Mouse (Mus musculus) embryonic facial prominence, embryonic 10.5 days (tissue): ENCODE results near the gene Etfdh. TPM values are rescaled to one million over a fixed set of nuclear protein-coding genes. Genes with fewer than 3 reads are reported as not detected.
A peak's percentile ranks its signal among the peaks of the same experiment; 100 is the strongest.

Experiments used
- DNase-seq: peaks from one replicate; pipeline ENCODE4 v3.0.0-alpha.2; 2017; ENCODE audit warnings: low spot score
- H3K27ac ChIP-seq: fragments of 300-500 bp; sonication (generic); replicated peaks from 2 replicates; pipeline ENCODE4 v1.5.1; 2016; ENCODE audit warnings: mild to moderate bottlenecking
- H3K27me3 ChIP-seq: fragments of 300-500 bp; sonication (generic); replicated peaks from 2 replicates; pipeline ENCODE4 v1.6.1; 2016; ENCODE audit warnings: low read depth, mild to moderate bottlenecking; ENCODE audit not compliant: poor library complexity, severe bottlenecking
- H3K36me3 ChIP-seq: fragments of 300-500 bp; sonication (generic); replicated peaks from 2 replicates; pipeline ENCODE4 v1.6.1; 2016; ENCODE audit warnings: mild to moderate bottlenecking, moderate library complexity
- H3K4me1 ChIP-seq: fragments of 300-500 bp; sonication (generic); 2 replicates; pipeline ENCODE4 v1.6.1; 2016
- H3K4me3 ChIP-seq: fragments of 300-500 bp; sonication (generic); 2 replicates; pipeline ENCODE4 v1.5.1; 2016; ENCODE audit warnings: mild to moderate bottlenecking, moderate library complexity
- H3K9me3 ChIP-seq: fragments of 300-500 bp; sonication (generic); 2 replicates; pipeline ENCODE4 v1.6.1; 2016; ENCODE audit warnings: mild to moderate bottlenecking
- WGBS: fragments of 180-500 bp; shearing (Covaris S2); methylation state at CpG from one replicate; pipeline ENCODE4 v1.1.7; 2016; 5-methylcytosine and 5-hydroxymethylcytosine counted together
- polyA plus RNA-seq: library from polyadenylated mRNA; unstranded; fragments of >200 nt; fragmentation: Nextera tagmentation; extraction: Ambion mirVana; gene quantifications from 2 replicates; pipeline ENCODE4 v1.2.1, GENCODE M21; 2016

Etfdh gene
- 45.3 and 48.4 TPM in 2 replicates for polyA plus RNA-seq

DNA sequence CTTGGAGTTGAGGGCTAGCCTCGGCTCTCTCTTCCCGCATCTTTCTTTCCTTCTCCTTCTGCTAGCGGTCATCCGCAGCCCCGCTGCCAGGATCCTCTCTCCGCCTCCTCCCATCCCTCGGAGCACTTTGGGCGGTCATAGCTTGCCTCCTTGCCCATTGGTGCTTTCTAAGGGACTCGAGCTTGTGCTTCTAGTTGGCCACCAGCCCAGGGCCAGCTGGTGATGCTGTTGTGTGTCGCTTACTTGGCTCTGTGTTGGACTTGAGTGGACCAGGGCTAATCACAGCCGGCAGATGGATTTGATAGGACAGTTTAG, at the start of gene Etfdh:
Gene Etfdh (minus strand): TSS at position 85 of the 315 bp plus-strand sequence.
- Histone ChIP-seq H3K27ac (peak within 1 kb of the TSS; percentile 93), H3K36me3 (peaks cover 32% of the 10 kb centered on the region), H3K27me3 (no peaks in the 10 kb centered on the region), H3K9me3 (peaks cover 14% of the 10 kb centered on the region; the same call in 1 of the 2 replicates), H3K4me3 (peak within 1 kb of the TSS; percentile 83), H3K4me1 (peaks cover 23% of the 10 kb centered on the region)
- DNase-seq, result peak; percentile 74
- WGBS, result 2% methylated on average over 11 of the region's 11 CpGs

GRCm38 (mm10) chr3:79676411-79676810, 47.1 kb upstream of the Etfdh start:
- 89% methylated on average over 3 of the region's 3 CpGs for WGBS
- no peak for DNase-seq
- H3K9me3 ChIP-seq, result no peaks in the 10 kb centered on the region
- H3K27me3 ChIP-seq, result no peaks in the 10 kb centered on the region
- H3K4me1 ChIP-seq, result peaks cover 6% of the 10 kb centered on the region; the same call in 1 of the 2 replicates
- H3K4me3 ChIP-seq, result no peak overlapping the region
- no peak overlapping the region for H3K27ac ChIP-seq
- no peaks in the 10 kb centered on the region for H3K36me3 ChIP-seq

GRCm38 (mm10) chr3:79674641-79675040, 45.3 kb upstream of the Etfdh start:
- Histone ChIP-seq H3K27ac (no peak overlapping the region), H3K9me3 (no peaks in the 10 kb centered on the region), H3K36me3 (no peaks in the 10 kb centered on the region), H3K27me3 (no peaks in the 10 kb centered on the region), H3K4me3 (no peak overlapping the region), H3K4me1 (peaks cover 6% of the 10 kb centered on the region; the same call in 1 of the 2 replicates)
- DNase-seq, result no peak
- 89% methylated on average over 5 of the region's 5 CpGs for WGBS

DNA sequence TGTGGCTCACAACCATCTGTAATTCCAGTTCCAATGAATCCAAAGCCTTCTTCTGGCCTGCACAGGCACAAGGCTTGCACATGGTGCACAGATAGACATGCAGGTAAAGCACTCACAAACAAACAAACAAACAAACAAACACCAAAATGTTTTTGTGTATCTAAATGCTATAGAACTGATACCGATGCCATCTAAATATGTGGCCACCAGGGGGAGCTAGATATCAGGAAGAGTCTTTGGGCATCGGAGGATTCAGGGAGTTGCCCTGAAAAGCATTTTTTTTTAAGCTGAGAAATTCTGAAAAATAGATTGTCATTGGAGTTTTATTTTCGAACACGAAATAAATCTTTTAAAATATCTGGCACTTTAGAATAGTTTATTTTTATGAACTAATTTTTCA, 43.8 kb upstream of the Etfdh start:
- DNase-seq, result peak; percentile 56
- Histone ChIP-seq H3K27ac (no peak overlapping the region), H3K4me3 (no peak overlapping the region), H3K4me1 (peaks cover 6% of the 10 kb centered on the region; the same call in 1 of the 2 replicates), H3K36me3 (no peaks in the 10 kb centered on the region), H3K9me3 (no peaks in the 10 kb centered on the region), H3K27me3 (no peaks in the 10 kb centered on the region)
- WGBS, result 21% methylated on average over 4 of the region's 4 CpGs

DNA sequence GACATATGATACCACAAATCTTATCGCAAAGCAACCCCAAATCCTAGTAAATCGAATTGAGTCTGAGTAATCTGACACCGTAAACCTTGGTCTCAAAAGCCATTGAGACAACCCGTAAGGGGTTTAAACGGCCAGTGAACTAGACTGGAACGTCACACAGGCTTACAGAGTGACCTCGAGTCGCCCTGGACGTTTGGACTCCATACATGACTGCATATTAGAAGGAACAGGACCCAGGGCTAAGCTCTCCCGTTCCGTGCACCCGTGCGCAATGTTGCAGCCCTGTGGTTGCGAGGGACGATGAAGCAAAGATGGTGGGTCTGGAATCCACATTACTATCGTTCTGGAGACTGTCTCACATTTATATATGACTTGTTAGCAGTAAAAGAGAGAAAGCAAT, 42.9 kb upstream of the Etfdh start:
- 79% methylated on average over 16 of the region's 16 CpGs for WGBS
- no peak for DNase-seq
- Histone ChIP-seq H3K9me3 (no peaks in the 10 kb centered on the region), H3K27me3 (no peaks in the 10 kb centered on the region), H3K4me3 (no peak overlapping the region), H3K4me1 (peaks cover 6% of the 10 kb centered on the region; the same call in 1 of the 2 replicates), H3K36me3 (no peaks in the 10 kb centered on the region), H3K27ac (no peak overlapping the region)

DNA sequence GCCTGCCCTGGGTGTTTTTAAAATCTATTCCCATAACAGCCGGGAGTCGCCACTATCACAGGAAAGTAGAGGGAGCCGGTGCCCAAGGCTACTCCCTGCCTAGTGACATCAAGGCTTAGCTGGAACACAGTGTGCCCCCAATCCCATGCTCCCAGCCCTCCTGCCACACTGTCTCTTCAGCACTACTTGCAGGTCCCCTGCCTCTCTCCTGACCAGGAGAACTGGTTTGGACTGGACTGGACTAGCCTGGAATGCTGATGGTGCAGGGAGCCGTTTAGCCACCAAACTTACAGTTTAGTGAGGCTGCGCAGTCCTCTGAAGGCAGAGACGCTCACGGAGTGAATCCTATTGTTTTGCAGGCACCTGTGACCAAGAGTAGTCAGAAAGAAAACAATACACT, 41.3 kb upstream of the Etfdh start:
- WGBS, result 79% methylated on average over 7 of the region's 7 CpGs
- no peaks in the 10 kb centered on the region for H3K9me3 ChIP-seq
- no peak overlapping the region for H3K27ac ChIP-seq
- no peak overlapping the region for H3K4me3 ChIP-seq
- DNase-seq, result no peak
- H3K4me1 ChIP-seq, result peaks cover 6% of the 10 kb centered on the region; the same call in 1 of the 2 replicates
- no peaks in the 10 kb centered on the region for H3K36me3 ChIP-seq
- no peaks in the 10 kb centered on the region for H3K27me3 ChIP-seq

GRCm38 (mm10) chr3:79664787-79665408, 35.6 kb upstream of the Etfdh start:
- WGBS, result 44% methylated on average over 9 of the region's 9 CpGs
- peak; percentile 50 for DNase-seq
- Histone ChIP-seq H3K9me3 (no peaks in the 10 kb centered on the region), H3K27ac (no peak overlapping the region), H3K4me1 (no peaks in the 10 kb centered on the region), H3K36me3 (no peaks in the 10 kb centered on the region), H3K4me3 (no peak overlapping the region), H3K27me3 (no peaks in the 10 kb centered on the region)

- no peaks in the 10 kb centered on the region for H3K9me3 ChIP-seq
- no peak for DNase-seq
- H3K4me1 ChIP-seq, result no peaks in the 10 kb centered on the region
- H3K27ac ChIP-seq, result no peak overlapping the region
- no peaks in the 10 kb centered on the region for H3K36me3 ChIP-seq
- no peaks in the 10 kb centered on the region for H3K27me3 ChIP-seq
- no peak overlapping the region for H3K4me3 ChIP-seq
- WGBS, result 73% methylated on average over 5 of the region's 5 CpGs
Measured at GRCm38 (mm10) chr3:79656682-79657081, 27.4 kb upstream of the Etfdh start.

GRCm38 (mm10) chr3:79652129-79652528, 22.8 kb upstream of the Etfdh start:
- 92% methylated on average over 6 of the region's 6 CpGs for WGBS
- no peaks in the 10 kb centered on the region for H3K4me1 ChIP-seq
- no peak for DNase-seq
- H3K27me3 ChIP-seq, result no peaks in the 10 kb centered on the region
- H3K9me3 ChIP-seq, result no peaks in the 10 kb centered on the region
- H3K4me3 ChIP-seq, result no peak overlapping the region
- no peaks in the 10 kb centered on the region for H3K36me3 ChIP-seq
- no peak overlapping the region for H3K27ac ChIP-seq

- peaks cover 23% of the 10 kb centered on the region for H3K4me1 ChIP-seq
- H3K36me3 ChIP-seq, result peaks cover 30% of the 10 kb centered on the region
- H3K27me3 ChIP-seq, result no peaks in the 10 kb centered on the region
- H3K9me3 ChIP-seq, result peaks cover 12% of the 10 kb centered on the region; the same call in 1 of the 2 replicates
- H3K4me3 ChIP-seq, result peak within 1 kb of the TSS; percentile 83
- WGBS, result under 1% methylated on average over 60 of the region's 60 CpGs
- peak within 1 kb of the TSS; percentile 93 for H3K27ac ChIP-seq
- peak; percentile 96 for DNase-seq
Measured at GRCm38 (mm10) chr3:79628561-79629415, 512 bp downstream of the Etfdh start, which contains the start of gene 4930579G24Rik. 4930579G24Rik (plus strand) TSS chr3:79629079.

DNA sequence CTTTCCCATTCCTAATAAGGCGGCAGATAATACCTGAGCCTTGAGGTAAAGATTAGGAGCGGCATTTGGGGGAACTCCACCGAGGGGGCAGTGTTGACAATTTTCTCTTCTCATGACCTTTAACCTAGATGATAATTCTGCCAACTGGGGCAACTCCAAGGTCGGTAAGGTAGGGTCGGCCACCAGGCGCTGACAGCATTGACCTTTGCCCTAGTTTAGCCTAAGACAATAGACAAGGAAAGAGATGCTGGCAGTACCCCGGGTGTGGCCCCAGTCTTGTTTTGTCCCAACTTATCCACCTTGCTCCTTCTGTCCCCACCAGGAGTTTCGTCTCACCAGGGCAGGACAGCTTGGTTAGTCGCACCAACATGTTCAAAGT, 1.1 kb downstream of the Etfdh start:
- no peak for DNase-seq
- Histone ChIP-seq H3K27ac (peak overlapping the region; percentile 93), H3K4me3 (peak overlapping the region; percentile 83), H3K27me3 (no peaks in the 10 kb centered on the region), H3K36me3 (peaks cover 24% of the 10 kb centered on the region), H3K4me1 (peaks cover 23% of the 10 kb centered on the region), H3K9me3 (peaks cover 6% of the 10 kb centered on the region; the same call in 1 of the 2 replicates)
- under 1% methylated on average over 9 of the region's 9 CpGs for WGBS

DNA sequence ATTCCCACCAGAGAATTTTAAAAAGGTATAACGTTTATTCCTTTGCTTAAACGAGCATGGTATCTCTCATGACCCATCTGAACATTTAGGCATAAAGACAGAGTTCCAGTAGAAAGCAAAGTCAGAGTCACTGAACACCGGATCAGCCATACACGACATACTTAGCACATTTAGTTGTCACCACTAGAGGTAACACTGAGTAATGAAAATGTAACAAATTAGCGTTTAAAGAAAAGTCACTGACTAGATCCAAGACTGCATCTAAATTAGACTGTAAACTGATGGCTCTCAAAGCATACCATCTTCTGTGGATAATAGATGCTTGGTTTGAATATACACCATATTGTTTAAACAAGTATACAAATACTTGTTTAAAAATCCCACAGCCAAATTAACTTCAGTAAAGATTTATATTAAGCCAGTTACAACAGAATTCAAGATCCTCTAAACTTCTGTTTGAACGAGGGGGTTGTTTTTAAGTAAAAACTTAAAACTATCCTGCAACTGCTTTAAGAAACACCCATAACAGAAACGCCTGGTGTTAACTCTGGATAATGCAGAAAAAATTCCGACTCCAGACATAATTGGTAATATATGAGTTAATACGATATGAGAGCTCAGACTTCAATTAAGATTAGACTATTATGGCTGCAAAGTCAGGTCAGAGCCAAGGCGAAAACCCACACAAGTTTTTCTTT, 1.7 kb downstream of the Etfdh start:
- no peak for DNase-seq
- Histone ChIP-seq H3K27ac (no peak overlapping the region), H3K27me3 (no peaks in the 10 kb centered on the region), H3K4me3 (peak overlapping the region; percentile 83), H3K9me3 (0 out of 2 replicates have a peak, but pooled peaks cover 4% of the 10 kb centered on the region), H3K4me1 (peaks cover 23% of the 10 kb centered on the region), H3K36me3 (peaks cover 20% of the 10 kb centered on the region)
- WGBS, result 39% methylated on average over 10 of the region's 10 CpGs
